Mouse (Mus musculus): ENCODE measurements around the gene Phf24.

- no peak for TF ChIP-seq POLR2A (IDR thresholded peaks at IDR 0.05; ENCODE audit: borderline replicate concordance, extremely low read depth, low read depth, low read length)
- TF ChIP-seq CTCF (IDR thresholded peaks at IDR 0.05; ENCODE audit: insufficient read depth, low read length): no peak
Measured at GRCm38 (mm10) chr4:42880677-42880948, 35.8 kb upstream of the Phf24 start.

All from lung, adult 2 months (tissue).